Mouse (Mus musculus): ENCODE results near the gene Tas1r3.

Gene Tas1r3

DNA sequence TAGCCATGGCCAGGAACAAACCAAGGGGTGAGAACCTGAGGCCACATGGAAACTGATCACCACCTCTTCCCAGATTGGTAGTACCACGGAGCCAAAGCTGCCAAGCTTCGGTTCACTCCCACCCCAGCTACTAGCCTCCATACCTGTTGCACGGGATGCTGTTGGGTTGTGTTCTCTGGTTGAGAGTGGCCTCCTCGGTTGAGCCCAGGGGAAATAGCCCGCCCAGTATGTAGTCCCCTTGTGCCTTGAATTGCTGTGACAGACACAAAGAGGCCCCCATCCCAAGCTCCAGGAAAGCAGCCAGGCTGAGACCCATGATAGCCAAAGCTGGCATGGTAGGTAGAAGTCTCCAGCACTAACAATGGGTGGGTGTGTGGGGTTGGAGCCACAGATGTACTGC, at the start of gene Tas1r3:
TSS of gene Tas1r3 (minus strand) at position 362 of the 400 bp plus-strand sequence.
- no peak for DNase-seq

DNA sequence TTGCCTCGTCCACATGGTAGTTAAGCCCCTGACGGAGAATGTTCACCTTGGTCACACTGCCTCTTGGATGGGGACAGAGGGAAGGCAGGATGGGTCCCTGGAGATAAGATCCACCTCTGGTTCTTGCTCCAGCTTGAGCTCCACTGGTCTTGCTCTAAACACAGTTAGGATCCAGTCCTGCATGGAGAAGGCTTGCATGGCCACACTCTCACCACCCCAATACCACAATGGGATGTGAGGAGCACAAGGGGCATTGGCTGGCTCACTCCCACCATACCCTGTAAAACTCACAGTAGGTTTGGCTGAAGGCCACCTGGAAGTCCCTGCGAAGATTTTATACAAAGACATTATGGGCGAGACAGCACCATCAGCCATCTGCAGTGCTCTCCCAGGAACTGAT, 45.6 kb upstream of the Tas1r3 start:
- no peak for DNase-seq

DNA sequence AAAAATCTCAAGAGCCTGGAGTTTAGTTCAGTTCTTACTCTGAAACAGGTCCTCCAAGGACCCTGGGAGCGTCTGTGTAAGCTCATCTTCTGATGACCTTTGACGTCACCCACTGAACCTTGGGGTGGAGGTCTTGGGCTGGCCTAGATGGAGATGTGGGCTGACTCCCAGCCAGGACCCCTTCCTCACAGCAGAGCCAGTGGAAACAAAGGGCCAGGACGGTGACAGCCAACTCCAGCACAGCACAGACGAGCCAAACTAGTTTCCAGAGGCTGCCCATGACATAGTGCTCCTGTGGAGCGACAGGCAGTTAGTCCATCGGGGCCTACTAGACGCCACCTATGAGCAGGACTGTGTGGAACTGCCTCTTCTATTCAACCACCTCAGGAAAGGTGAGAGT, 45.1 kb upstream of the Tas1r3 start:
- no peak for DNase-seq

DNA sequence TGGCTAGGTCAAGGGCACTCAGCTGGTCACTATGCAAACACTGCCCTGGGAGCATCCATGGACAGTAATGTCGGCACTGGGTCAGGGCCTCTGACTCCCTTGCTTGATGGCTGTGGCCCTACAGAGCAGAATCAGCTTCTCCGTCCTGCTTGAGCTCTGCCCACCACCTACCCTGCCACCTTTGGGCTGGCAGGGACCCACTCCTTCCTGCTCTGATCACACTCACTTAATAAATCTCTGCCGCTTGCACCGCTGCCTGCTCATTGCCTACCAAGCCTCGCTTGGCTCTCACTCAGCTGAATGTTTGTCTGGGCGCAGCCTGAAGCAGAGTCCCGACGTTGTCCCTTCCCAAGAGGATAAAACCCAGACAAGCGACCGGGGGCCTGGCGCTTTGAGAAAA, 43.8 kb upstream of the Tas1r3 start:
- DNase-seq = no peak

DNA sequence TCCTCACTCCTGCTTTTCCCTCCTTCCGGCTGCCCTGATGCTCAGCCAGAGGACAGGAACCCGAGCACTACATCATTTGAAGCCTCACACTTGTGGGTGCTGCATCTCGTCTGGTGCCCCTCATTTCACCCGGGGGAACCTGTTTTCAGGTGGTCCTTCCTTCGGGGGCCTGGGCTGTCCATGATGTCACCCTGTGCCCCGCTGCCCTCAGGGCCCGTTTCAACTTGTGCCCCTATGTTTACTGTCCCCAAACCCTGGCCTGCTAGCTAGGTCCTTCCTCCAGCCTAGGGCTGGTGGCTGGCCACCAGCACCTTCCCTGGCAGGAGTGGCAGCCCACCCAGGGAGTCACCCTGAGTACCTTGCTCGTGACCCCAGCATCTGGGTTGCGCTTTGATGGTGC, 43.0 kb upstream of the Tas1r3 start:
- no peak for DNase-seq

DNA sequence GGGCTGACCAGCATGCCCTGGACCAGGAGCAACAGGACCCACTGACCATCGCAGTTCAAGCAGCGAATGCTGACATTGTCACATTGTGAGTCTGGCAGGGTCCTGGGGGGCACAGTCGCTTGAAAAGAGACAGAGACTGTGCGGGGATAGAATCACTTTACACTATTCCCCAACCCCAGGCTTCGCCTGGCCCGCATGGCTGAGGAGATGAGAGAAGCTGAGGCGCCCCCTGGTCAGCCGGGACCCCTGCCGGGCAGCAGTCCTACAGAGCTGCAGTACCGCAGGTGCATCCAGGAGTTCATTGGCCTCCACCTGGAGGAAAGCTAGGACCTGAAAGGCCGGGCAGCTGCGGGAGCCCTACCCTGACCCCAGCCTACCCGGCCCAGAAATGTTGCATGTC, 42.5 kb upstream of the Tas1r3 start:
- DNase-seq = no peak

DNA sequence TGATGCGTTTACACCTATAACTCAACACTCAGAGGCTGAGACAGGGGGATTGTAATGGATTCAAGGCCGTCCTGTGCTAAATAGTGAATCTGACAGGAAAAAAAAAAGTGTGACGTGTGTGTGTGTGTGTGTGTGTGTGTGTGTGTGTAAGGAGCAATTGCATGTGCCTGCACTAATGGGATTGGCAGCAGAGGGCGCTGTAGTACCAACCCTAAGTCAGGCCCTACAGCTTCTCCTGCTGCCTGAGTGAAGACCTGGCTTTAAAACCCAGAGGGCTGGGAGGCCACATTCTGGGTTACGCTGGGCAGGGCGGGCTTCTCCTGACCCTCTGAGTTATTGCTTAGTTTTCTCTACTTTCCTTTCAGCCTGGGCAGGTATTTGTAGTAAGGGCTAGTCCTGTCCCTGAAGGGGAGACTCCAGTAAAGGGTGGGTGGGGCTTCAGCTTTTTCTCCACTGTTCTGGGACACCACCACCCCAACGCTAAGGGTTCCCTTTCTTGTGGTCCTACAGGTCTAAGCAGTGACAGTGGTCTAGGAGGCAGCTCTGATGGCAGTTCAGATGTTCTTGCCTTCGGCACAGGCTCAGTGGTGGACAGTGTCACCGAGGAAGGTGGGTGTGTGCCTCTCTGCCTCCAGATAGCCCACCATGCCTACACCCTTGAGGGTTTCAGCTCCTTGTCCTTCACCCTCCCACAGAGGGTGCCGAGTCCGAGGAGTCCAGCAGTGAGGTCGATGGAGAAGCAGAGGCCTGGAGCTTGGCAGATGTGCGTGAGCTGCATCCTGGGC, 41.3 kb upstream of the Tas1r3 start:
- DNase-seq = peak; percentile 66

DNA sequence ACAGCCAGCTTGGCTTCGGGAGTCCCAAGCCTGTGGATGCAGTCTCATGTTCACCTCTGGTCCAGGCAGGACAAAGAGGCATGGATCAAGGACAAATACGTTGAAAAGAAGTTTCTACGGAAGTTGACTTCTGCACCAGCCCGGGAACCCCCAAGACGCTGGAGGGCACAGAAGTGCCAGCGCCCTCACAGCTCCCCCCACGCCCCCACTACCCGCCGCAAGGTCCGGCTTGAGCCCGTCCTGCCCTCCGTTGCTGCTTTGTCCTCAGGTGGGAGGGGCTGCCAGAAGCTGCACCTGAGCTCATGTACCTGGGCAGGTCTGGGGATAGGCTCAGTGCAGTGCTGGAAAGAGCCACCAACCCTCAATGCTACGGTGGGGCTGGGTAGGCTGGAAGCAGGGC, 40.1 kb upstream of the Tas1r3 start:
- no peak for DNase-seq

DNA sequence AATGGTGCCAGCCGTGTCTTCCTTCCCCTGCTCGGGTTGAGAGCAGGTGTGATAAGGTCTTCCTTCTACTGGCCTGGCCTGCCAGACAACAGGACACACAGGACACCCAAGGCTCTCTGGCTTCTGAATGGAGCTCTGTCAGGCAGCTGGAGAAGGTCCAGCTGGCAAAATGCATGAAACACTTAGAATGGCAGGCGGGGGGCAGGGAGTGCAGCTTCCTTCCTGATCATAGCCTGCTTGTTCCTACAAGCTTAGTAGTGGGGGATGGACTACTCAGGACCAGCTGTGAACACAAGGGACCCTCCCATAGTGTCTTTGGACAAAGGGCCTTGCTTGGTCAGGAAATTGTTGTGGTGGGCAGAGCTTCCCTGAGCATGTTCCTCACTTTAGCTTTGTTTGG, 38.0 kb upstream of the Tas1r3 start:
- DNase-seq = peak; percentile 37

DNA sequence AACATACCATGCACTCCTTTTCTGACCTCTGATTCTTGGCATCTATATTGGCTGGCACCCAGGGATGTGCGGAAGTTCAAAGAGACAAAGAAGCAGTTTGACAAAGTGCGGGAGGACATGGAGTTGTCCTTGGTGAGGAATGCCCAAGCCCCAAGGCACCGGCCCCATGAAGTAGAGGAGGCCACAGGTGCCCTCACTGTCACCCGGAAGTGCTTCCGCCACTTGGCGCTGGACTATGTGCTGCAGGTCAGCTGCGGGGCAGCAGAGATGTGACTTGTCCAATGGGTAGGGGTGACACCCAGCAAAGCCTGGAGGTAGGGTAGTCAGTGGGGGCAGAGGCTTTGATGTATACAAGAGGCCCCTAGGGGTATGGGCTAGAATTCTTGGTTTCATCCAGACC, 36.2 kb upstream of the Tas1r3 start:
- no peak for DNase-seq

DNA sequence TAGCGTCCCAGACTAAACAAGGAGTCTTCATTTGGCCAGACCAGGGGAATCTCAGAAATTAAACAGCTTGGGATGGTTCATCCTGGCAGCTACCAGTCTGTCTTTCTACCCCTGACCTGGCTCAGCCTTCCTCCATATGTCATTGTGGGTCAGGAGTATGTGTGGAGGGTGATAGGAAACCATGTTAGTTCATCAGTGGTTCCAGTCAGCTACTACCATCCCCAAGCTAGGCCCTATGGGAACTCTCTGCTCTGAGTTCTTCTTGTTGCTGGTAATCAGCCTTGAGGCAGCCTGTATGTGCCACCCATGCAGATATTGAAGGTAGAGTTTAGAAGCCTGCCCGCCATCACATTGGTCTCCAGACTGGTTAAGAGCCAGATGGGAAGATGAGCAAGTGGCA, 35.2 kb upstream of the Tas1r3 start:
- DNase-seq = no peak

DNA sequence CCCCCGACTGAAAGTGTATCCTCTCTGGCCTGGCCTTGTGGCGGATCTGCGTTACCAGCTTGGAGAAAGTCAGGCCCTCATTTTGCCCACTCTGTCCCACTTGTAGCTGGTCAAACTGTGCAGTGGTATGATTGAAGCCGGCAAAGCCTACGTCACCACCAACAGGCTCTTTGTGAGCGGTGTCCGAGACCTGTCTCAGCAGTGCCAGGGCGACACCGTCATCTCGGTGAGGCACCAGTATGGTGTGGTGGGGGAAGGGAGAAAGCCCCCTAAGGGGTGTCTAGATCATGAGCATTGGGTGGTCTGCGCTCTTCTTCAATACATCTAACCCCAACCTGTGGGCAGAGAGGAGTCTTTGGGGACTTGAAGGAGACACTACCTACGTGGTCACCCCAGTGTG, 33.3 kb upstream of the Tas1r3 start:
- no peak for DNase-seq

DNA sequence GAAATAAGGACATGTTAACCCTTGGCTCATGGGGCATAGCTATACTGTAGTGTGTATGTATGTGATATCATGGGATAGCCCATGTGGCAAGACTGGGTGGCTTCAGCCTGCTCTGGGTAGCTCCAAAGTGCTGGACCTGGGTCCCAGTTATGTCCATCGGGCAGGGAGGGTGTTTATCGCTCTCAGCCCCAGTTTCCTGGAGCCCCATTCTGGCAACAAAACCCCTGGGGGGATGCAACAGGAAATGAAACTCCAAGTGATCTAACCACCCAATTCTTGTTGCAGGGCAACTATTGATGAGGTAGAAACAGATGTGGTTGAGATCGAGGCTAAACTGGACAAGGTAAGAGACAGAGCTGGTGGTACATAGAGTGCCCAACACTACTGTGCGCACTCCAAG, 32.7 kb upstream of the Tas1r3 start:
- no peak for DNase-seq

DNA sequence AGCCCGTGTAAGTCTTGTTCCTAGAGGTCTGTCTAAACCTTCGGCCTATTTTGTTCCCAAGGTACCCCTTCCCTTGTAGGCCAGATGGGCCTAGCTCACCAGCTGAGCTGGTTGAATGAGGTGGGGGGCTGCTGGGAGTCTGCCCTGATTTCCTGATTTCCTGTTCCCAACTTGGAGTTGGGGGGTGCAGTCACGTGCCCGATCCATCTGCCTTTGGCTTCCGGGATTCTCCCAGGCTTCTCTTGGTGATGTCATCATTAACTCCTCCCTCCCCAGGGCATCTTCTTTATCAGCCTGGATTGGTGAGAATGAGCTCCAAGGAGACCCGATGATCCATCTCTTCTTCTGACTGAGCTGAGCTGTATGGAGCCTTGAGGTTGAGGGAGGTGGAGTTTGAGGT, 32.1 kb upstream of the Tas1r3 start:
- peak; percentile 82 for DNase-seq

DNA sequence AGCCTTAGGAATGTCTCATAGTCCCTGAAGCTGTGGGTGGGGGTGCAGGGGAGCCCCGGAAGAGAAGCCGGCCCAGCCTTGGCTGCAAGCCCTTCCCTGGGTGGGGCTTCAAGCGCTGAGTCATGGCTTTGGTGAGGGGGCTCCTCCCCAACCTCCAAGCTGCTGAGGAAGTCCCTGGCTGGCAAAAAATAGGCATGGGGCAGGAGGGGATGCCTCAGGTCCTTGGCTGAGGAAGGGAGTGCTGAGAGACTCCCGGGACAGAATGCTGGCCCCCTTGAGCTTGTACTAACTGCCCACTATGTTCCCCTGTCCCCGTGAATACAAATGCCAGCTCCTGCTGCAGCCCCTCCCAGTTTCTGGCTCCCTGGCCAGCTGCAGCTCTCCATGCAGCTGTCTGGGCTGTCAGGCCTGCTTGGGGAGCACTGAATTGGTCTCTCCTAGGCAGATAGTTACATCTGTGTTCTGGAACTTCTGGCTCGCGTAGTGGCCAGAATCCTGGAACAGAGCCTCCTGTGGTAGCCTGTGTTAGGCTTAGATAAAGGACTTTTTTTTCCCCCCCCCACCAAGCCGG, 31.2 kb upstream of the Tas1r3 start:
- peak; percentile 73 for DNase-seq

DNA sequence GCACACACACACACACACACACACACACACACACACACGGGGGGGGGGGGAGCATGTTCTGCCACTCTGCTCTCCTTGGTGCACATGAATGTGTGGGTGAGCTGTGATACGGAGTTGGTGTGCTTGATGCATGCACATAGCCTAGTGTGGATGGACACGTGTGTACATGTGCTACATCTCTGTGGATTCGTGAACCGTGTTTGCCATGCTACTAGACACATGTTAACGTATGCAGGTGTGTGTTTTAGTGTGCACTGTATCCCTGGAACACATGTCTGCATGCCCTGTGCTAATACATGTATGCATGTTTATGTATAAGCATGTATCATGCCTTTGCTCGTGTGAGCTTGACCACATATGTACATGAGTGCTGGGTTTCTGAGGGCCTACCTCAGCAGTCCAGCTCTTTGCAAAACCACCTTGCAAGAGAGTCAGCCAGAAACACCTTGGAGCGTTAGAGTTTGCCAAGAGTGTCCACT, 30.1 kb upstream of the Tas1r3 start:
- DNase-seq = no peak

DNA sequence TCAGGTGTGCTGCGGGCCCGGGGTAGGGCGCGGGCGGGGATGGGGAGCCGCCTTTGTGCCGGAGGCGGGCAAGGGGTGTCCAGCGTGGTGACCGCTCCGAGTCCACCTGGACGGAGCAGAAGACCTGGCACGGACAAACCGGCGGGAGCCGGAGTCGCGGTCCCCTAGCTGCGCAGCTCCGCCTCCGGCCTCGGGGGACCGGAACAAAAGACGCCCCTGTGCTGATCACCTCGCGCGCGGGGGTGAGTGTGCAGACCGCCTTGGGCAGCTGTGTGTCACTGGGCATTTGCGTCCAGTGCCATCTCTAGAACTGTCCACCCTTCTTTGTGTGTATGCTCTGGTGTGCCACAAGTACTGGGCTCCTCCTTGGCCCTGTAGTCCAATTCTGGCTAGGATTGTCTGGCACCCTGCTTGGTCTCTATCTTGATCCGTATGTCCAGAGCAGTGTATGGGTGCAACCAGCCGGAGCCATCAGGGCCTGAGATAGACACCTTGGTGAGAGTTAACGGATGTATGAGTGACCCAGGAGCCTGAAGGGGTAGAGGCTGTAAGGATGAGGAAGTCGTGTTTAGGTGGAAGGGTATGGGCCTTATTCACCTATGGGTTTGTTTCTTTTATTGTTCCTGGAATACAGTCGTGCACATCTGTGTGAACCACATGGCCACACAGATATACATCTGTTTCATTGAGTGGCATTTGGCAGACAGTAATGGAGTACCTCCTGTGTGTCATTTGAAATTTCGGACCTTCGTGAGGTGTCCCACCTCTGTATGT, 29.5 kb upstream of the Tas1r3 start:
- DNase-seq = no peak

DNA sequence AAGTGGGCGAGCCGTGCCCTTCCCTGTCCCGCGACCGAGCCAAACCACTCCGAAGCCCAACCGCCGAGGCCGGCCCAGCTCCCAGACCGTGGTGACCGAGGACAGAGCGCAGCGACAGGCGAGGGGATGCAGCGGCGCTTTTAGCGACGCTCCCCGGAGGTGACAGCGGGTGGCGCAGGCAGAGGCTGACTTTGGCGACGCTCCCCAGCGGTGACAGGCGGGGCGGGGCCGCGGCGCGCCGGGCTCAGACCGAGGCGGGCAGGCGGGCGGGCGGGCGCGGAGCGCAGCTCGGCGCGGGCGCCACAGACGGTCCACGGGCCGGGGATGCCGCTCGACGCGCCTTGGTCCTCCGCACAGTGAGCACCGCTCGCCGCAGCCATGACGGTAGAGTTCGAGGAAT, 28.9 kb upstream of the Tas1r3 start:
- DNase-seq = peak; percentile 87

DNA sequence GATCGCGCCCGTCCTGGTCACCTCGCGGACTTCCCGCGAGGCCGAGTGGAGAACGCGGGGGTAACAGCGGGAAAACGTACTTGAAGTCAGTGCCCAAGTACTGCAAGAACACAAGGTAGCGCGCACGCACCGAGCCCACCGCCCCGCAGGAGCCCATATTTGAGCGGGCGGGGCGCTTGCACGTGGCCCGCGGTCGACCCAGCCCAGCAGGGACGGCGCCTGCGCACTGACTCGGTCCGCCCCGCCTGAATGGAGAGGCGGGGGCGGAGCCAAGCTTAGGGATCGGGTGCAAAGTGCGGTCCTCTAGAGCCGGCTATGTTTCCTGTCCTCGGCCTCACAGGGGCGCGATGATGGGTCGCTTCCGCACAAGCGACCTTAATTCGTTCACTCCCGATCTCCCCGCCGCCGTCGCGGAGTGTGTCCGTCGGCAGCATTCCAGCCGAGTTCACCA, 28.4 kb upstream of the Tas1r3 start, which contains the start of the genes Pusl1 and Acap3:
TSS of gene Pusl1 (minus strand) at position 231 of the 451 bp plus-strand sequence.
TSS of gene Acap3 (plus strand) at position 272 of the 451 bp plus-strand sequence.
- DNase-seq = peak; percentile 98

DNA sequence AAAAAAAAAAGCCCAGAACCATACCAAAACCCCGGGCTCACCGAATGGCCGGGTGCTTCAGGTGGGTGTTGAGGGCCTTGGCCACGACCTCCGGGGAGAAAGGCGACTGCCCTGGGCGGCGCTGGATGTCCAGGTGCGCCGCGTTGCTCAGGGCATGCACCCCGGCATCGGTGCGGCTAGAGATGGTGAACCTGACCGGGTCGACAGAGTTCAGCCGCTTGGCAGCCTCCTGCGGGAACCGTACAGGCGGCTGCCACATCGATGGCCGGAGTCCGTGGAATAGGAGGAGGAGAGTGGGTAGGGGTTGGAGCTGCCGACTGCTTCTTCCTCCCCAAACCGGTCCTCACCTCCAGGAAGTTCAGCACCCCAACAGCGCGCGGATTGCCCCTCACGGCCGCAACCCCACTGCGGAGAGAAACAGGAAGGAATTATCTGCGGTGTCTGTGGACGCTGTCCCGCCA, 27.9 kb upstream of the Tas1r3 start:
- no peak for DNase-seq

DNA sequence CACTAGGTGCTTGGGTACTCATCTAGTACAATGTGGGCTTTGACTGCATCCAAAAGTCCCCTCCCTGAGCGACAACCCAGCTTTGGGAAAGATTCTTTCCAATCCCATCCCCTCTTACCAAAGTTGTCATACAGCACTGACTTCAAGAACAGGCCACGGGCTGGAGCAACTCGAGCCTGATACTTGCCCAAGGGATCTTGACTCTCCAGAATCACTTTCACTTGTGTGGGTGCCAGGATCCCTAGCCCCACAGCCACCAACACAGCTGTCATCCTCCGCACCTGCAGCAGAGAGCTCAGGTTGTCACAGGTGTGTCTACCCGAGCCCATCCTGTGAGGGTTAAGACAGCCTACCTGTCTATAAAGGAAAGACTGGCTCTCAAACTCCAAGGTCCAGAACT, 26.2 kb upstream of the Tas1r3 start:
- no peak for DNase-seq

DNA sequence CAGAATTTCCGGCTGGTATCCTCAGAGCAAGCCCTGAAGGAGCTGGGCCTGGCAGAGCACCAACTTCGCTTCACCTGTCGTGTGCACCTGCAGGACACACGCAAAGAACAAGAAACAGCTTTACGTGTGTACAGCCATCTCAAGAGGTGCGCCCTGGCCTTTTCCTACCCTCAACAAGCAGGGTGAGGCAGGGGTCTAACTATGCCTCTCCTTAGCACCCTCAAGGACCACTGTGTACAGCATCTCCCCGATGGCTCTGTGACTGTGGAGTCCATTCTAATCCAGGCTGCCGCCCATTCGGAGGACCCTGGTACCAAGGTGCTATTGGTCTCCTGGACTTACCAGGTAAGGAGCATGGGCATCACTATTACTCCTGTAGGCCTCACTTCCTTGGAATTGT, 25.0 kb upstream of the Tas1r3 start:
- DNase-seq = no peak

DNA sequence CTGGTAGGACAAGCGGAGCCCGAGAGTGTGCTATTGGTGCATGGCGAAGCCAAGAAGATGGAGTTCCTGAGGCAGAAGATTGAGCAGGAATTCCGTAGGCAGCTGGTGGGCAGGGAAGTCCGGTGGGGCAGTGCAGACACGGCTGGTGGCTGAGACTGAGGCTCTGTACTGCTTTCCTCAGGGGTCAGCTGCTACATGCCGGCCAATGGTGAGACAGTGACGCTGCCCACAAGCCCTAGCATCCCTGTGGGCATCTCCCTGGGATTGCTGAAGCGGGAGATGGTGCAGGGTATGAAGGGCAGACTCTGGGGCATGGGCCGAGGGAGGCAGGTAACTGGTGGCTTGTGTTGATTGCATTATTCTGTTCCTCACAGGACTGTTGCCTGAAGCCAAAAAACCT, 24.5 kb upstream of the Tas1r3 start:
- DNase-seq = no peak

DNA sequence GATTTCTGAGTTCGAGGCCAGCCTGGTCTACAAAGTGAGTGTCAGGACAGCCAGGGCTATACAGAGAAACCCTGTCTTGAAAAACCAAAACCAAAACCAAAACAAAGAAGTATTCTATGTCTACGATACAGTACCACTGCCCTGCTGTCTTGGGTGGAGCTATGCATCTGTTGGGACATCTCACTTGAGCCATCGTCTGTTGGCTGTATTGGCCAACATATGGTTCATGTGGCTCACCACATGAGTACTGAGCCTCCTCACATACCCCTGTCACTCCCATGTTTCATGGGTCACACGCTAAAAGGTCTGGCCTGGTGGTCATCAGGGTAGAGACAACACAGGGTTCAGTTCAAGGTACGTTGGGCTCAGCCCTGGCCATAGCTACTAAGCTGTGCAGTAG, 23.2 kb upstream of the Tas1r3 start:
- no peak for DNase-seq
